Mouse (Mus musculus) spleen, adult 2 months (tissue): ENCODE measurements around the gene Nos2. TPM values are rescaled to one million over a fixed set of nuclear protein-coding genes. Genes with fewer than 3 reads are reported as not detected.

Experiments
- DNase-seq, 2 experiments: peaks; one replicate each; pipeline versions ENCODE4 v3.0.0 to v3.0.0-alpha.2; 2012 to 2021; ENCODE audit warnings: low spot score in 2 of 2, low read depth in 1 of 2
- H3K27ac ChIP-seq: fragments of 200-500 bp; 2 replicates; pipeline ENCODE4 v1.5.1; 2012; ENCODE audit warnings: low read length, inconsistent platforms; ENCODE audit not compliant: insufficient read depth
- H3K27me3 ChIP-seq: fragments of 200-500 bp; 2 replicates; pipeline ENCODE4 v1.6.1; 2012; ENCODE audit warnings: mild to moderate bottlenecking, moderate library complexity, low read length, inconsistent platforms; ENCODE audit not compliant: control insufficient read depth, insufficient read depth
- H3K36me3 ChIP-seq: fragments of 200-500 bp; 2 replicates; pipeline ENCODE4 v1.6.1; 2012; ENCODE audit warnings: mild to moderate bottlenecking, low read length, inconsistent platforms; ENCODE audit not compliant: control insufficient read depth, insufficient read depth
- H3K4me1 ChIP-seq: fragments of 200-500 bp; 2 replicates; pipeline ENCODE4 v1.6.1; 2011; ENCODE audit warnings: inconsistent platforms; ENCODE audit not compliant: control insufficient read depth, insufficient read depth, insufficient read length
- H3K4me3 ChIP-seq: fragments of 200-500 bp; 2 replicates; pipeline ENCODE4 v1.5.1; 2011; ENCODE audit warnings: mild to moderate bottlenecking, inconsistent platforms; ENCODE audit not compliant: insufficient read depth, insufficient read length; ENCODE audit errors: extremely low read depth
- CTCF ChIP-seq: fragments of 200-500 bp; IDR thresholded peaks from 2 replicates; pipeline ENCODE4 v1.5.1; 2011; ENCODE audit warnings: mild to moderate bottlenecking, inconsistent platforms; ENCODE audit not compliant: insufficient read depth, insufficient read length, insufficient replicate concordance; ENCODE audit errors: extremely low read depth
- POLR2A ChIP-seq: fragments of 200-500 bp; IDR thresholded peaks from 2 replicates; pipeline ENCODE4 v1.6.1; 2011; ENCODE audit warnings: low read depth, low read length, inconsistent platforms
- WGBS: fragments of 180-500 bp; shearing (Covaris S2); methylation state at CpG from one replicate; pipeline ENCODE4 v1.1.7; 2018; 5-methylcytosine and 5-hydroxymethylcytosine counted together
- polyA plus RNA-seq: library from polyadenylated mRNA; depleted of rRNA; stranded (reverse); fragments of >200 nt; gene quantifications from 2 replicates; pipeline ENCODE4 v1.2.3, GENCODE M21; 2012; rRNA removed

The Nos2 gene
- polyA plus RNA-seq = 1.2 and 1.3 TPM in 2 replicates

DNA sequence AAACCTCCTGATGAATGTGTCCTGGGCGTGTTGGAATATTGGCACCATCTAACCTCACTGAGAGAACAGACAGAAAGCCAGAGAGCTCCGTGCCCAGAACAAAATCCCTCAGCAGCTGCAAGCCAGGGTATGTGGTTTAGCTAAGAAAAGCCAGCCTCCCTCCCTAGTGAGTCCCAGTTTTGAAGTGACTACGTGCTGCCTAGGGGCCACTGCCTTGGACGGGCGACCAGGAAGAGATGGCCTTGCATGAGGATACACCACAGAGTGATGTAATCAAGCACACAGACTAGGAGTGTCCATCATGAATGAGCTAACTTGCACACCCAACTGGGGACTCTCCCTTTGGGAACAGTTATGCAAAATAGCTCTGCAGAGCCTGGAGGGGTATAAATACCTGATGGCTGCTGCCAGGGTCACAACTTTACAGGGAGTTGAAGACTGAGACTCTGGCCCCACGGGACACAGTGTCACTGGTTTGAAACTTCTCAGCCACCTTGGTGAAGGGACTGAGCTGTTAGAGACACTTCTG, at the start of gene Nos2:
Nos2 (plus strand) TSS at position 377 of the 529 bp plus-strand sequence.
- no peak within 1 kb of the TSS for H3K27ac ChIP-seq
- no peaks in the 10 kb centered on the region for H3K36me3 ChIP-seq
- H3K4me1 ChIP-seq = no peaks in the 10 kb centered on the region; the same call in 1 of the 2 replicates
- TF ChIP-seq POLR2A = no peak
- TF ChIP-seq CTCF = no peak
- no peak for DNase-seq
- WGBS = 34% methylated on average over 6 of the region's 6 CpGs
- H3K4me3 ChIP-seq = no peak within 1 kb of the TSS
- H3K27me3 ChIP-seq = peaks cover 6% of the 10 kb centered on the region

DNA sequence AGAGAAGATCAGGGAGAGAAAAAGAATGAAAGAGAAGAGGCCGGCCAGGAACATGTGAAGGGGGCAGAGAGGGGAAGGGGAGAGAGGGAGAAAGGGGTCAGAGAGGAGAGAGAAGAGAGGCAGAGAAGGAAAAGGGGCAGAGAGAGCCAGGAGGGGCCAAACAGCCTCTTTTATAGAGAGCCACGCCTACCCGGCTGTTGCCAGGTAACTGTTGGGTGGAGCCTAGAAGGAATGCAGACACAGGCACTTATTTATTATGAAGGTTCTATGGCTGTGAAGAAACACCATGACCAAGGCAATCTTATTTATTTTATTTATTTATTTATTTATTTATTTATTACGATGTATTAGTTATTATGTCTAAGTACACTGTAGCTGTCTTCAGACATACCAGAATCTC, 49.7 kb upstream of the Nos2 start:
- no peak overlapping the region for H3K27ac ChIP-seq
- H3K4me1 ChIP-seq = no peaks in the 10 kb centered on the region
- no peak for TF ChIP-seq CTCF
- TF ChIP-seq POLR2A = no peak
- DNase-seq = no peak
- WGBS = 93% methylated on average over 4 of the region's 4 CpGs
- H3K4me3 ChIP-seq = no peak overlapping the region
- H3K27me3 ChIP-seq = no peaks in the 10 kb centered on the region
- H3K36me3 ChIP-seq = no peaks in the 10 kb centered on the region

DNA sequence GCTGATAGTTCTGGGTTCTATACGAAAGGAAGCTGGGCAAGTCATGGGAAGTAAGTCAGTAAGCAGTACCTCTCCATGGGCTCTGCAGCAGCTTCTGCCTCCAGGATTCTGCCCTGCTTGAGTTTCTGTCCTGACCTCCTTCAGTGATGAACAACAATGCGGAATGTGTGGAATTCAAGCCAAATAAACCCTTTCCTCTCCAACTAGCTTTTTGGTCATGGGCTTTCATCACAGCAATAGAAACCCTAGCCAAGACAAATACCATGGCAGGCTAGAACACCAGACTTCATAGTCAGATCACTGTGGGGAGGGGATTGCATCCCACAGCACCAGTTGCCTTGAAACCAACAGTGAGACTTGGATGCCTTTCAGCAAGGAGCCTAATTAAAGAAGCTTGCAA, 47.8 kb upstream of the Nos2 start:
- WGBS = 79% methylated on average over 2 of the region's 2 CpGs

DNA sequence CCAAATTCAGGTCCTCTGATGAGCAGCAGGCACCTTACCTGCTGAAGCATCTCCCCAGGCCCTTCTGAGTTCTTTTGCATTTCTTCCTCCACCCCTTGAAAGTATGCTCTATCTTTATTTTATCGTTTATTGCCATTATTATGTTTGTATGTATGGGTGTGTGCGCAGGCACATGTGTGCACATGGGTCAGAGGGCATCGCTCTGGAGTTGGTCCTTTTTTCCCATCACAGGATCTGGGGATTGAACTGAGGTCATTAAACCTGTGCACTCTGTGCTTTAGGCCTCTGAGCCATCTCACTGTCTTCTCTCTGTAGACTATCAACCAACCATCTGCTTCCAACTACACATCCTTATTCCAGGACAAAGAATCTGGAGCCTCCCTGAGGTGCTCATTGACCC, 40.9 kb upstream of the Nos2 start:
- DNase-seq = no peak
- Histone ChIP-seq H3K36me3 (no peaks in the 10 kb centered on the region), H3K27me3 (no peaks in the 10 kb centered on the region), H3K27ac (no peak overlapping the region), H3K4me1 (no peaks in the 10 kb centered on the region), H3K4me3 (no peak overlapping the region)
- TF ChIP-seq POLR2A = no peak
- TF ChIP-seq CTCF = no peak
- 94% methylated on average over 3 of the region's 3 CpGs for WGBS

More for the DNA sequence above, 47.8 kb upstream of the Nos2 start:
- DNase-seq = no peak
- Histone ChIP-seq H3K27ac (no peak overlapping the region), H3K36me3 (no peaks in the 10 kb centered on the region), H3K4me1 (no peaks in the 10 kb centered on the region), H3K27me3 (no peaks in the 10 kb centered on the region), H3K4me3 (no peak overlapping the region)
- TF ChIP-seq CTCF = no peak
- TF ChIP-seq POLR2A = no peak

DNA sequence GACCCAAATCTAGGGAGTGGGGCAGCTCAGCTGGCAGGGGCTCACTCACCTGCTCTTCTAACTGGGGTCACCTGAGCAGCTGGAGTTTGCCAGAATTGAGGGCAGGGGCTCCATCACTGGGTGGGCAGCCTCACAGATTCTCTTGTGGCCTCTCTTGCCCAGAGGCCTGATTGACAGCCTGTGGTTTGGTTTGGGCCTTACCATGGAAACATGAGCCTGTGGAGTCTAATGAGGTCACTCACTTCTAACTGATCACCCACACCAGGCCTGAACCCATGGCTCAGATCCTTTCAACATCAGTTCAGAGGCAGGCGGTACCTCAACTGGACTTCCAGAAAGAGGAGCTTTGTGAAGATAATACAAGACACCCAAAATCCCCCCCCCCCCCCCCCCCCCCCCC, 33.9 kb upstream of the Nos2 start:
- Histone ChIP-seq H3K4me1 (no peaks in the 10 kb centered on the region; the same call in 1 of the 2 replicates), H3K27me3 (no peaks in the 10 kb centered on the region), H3K4me3 (no peak overlapping the region), H3K36me3 (no peaks in the 10 kb centered on the region), H3K27ac (no peak overlapping the region)
- 67% methylated on average over 1 of the region's 1 CpGs for WGBS
- TF ChIP-seq CTCF (no peak), POLR2A (no peak)
- no peak for DNase-seq

DNA sequence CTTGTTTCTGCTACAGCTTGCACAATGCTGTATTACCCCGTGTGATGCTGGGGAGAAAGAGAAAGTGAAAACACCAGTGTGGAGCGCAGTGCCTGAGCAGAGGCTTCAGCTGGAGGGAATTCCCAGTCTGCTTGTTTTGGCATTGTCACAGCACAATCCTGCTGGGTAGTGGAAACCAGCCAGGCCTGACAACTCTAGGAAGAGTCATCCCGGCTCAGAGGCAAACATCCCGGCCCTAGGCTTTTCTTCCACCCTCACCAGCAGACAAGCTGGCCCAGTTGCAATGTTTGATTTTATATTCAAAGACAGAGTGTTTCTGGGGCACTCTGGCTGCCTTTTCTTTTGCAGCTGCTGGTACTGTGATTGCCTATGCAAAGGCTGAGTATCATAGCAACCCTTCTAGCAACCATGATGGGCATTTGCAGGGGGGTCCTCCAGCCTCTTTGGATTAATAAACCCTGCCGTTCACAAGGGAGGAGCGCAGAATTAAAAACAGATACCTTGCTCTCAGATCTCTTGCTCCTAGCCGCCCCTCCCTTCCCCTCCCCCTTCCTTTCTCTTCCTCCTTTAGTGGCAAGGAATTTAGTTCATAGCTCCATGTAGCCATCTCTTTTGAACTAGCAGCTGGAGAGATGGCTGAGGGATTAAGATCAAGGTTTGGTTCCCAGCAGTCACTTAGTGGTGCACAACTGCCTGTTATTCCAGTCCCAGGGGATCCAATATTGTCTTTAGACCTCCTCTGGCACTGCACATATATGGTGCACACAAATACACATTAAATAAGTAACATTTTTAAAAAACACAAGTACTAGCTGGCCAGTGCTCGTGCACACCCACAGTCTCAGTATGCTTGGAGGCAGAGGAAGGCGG, 33.2 kb upstream of the Nos2 start:
- DNase-seq = peak; percentile 19 to 32
- Histone ChIP-seq H3K4me3 (peak overlapping the region; percentile 49), H3K4me1 (no peaks in the 10 kb centered on the region; the same call in 1 of the 2 replicates), H3K27me3 (no peaks in the 10 kb centered on the region), H3K36me3 (no peaks in the 10 kb centered on the region), H3K27ac (peak overlapping the region; percentile 60)
- 43% methylated on average over 9 of the region's 9 CpGs for WGBS
- TF ChIP-seq POLR2A = no peak
- no peak for TF ChIP-seq CTCF

DNA sequence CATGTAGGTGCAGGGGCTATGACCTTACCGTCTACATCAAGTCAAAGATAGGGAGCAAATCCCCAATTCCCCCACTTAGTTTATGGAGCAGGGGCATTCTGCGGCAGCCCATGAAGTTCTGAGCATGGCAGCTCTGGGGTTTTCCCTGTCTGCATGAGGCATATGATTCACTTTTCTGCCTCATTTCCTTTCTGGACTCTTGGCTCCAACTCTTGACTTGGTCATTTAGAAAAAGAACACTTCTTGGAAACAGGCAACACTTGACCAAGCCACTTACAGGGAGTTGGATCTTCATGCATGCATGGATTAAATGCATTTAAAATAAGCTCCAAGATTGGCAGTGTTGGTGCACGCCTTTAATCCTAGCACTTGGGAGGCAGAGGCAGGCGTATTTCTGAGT, 31.4 kb upstream of the Nos2 start:
- no peak for TF ChIP-seq CTCF
- TF ChIP-seq POLR2A = no peak
- Histone ChIP-seq H3K4me3 (no peak overlapping the region), H3K4me1 (no peaks in the 10 kb centered on the region; the same call in 1 of the 2 replicates), H3K27me3 (no peaks in the 10 kb centered on the region), H3K27ac (no peak overlapping the region), H3K36me3 (no peaks in the 10 kb centered on the region)
- DNase-seq = no peak
- WGBS = 93% methylated on average over 4 of the region's 4 CpGs
